Mouse (Mus musculus) left cerebral cortex, adult 2 months (tissue): ENCODE measurements around the gene Slc5a11. TPM values are rescaled to one million over a fixed set of nuclear protein-coding genes. Genes with fewer than 3 reads are reported as not detected.
A peak's percentile ranks its signal among the peaks of the same experiment; 100 is the strongest.

Experiments
- DNase-seq, 2 experiments: peaks; one replicate each; pipeline ENCODE4 v3.0.0; 2021 to 2022; ENCODE audit warnings: low spot score in 2 of 2, mixed read lengths in 1 of 2; ENCODE audit errors: extremely low spot score in 1 of 2
- H3K27ac ChIP-seq: fragments of 200-600 bp; 2 replicates; pipeline ENCODE4 v1.8.1; 2022
- H3K4me3 ChIP-seq: fragments of 200-600 bp; 2 replicates; pipeline ENCODE4 v1.8.1; 2022
- CTCF ChIP-seq: fragments of 200-600 bp; IDR thresholded peaks from 2 replicates; pipeline ENCODE4 v1.8.1; 2022; ENCODE audit warnings: antibody characterized with exemption, mild to moderate bottlenecking, moderate library complexity
- intact Hi-C: fragments of 180-260 bp; cut with DNase I; formaldehyde crosslinking; loops from one replicate; pipeline ENCODE4 v1.15.1; 2025
- total RNA-seq, 2 experiments: library from RNA; stranded (reverse); gene quantifications; 2 replicates each; pipeline ENCODE4 v1.2.3; 2021

Gene Slc5a11
- total RNA-seq, 2 experiments from 2014 or later, result 0.29 to 1.1 TPM

DNA sequence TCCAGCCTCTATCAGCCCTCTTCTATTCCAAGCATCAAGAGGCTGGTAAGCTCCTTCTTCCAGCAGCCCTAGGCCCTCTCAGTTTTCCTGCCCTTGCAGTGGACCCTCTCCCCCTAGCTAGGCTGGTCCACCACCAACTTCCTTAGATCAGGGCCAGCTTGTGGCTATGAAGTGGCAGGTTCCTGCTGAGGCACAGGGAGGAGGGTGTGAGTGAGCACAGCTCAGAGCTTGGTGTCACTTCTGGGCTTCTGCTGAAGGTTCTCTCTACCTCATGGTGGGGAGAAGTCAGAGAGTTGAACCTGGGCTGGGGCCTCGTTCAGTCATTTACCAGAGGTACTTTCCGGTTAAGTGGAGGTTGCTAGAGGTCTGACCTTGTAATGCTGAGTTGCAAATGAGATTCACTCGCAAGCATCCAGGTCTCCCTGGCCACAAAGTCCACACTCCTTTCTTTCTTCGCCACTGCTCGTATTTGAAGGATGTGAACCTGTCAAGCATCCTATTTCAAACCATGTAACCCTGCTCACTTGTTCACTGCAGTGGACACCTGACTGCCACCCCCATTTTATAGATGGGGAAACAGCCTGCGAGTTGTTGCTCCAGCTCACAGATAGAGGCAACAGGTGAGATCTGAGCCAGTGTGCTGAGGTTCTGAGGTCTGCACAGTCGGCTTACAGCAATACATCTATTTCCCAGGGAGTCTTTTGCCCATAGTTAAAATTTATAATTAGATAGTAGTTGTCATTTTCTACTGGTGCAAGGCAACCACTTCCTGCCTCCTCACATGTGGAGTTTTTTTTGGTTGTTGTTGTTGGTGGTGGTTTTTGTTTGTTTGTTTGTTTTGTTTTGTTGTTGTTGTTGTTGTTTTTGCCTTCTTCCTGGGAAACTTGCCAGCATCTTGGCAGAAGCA lies 3.1 kb downstream of the Slc5a11 start:
- intact Hi-C loops, result no loop called here
- TF ChIP-seq CTCF, result no peak

DNA sequence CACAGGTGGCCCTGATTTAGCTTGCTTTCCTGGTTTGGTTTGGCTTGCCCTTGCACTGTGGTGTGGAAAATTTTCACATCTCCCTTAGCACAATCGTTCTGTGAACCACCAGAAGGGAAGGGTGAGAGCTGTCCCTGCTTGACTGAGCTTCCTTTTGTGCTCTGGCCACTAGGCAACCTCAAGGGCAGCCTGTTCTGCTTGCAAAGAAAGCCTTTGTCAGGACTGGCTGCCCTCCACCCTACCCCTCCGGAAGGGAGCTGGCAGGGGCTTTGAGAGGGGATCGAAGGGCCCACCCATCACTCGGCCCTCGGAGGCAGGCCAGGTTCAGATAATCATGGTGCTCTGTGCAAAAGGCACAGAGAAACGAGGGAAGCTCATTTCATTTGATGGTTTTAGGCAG lies 4.0 kb downstream of the Slc5a11 start:
- H3K4me3 ChIP-seq, result no peak overlapping the region
- H3K27ac ChIP-seq, result peak overlapping the region; percentile 66
- TF ChIP-seq CTCF, result no peak
- DNase-seq, result peak in 1 of 2 experiments; percentile 33
- intact Hi-C loops, result no loop called here

More for the DNA sequence above, 3.1 kb downstream of the Slc5a11 start:
- Histone ChIP-seq H3K4me3 (no peak overlapping the region), H3K27ac (peak overlapping the region; percentile 66)
- no peak for DNase-seq

DNA sequence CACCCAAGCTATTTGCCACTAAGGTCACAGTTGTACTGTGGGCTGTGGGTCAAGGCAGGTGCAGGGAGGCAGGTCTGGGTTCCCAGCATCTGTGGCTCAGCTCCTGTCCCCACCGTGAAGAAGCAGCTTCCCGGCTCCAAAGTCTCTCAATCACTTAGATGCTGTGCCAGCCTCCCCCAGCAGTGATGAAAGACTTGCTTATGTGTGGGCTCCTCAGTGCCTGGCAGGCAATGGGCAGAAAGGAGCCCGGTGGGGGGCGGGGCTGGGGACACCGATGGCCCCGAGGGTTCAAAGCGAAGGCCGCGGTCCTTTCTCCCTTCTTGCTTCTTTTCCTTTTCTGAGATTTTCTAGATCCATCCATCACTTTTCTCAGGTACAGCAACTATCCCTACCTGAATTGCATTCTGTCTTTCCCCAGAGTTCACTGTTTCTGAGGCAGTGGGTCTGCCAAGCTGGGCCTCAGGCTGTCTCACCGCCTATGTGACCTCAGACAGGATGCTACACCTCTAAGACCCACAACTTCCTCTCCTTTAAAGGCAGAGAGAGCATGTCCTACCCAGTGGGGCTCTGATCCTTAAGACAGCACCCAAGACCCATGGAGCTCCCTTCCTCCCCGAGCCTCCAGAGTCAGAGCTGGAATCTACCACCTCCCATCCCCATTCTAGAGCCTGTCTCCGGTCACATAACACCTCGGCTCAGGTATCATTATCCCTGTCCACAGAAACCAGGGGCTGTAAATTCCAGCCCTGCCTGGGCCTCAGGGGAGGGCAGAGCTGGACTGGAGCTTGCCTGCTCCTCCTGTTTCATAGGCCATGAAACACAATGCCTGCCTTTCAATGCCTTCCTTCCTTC lies 5.4 kb downstream of the Slc5a11 start:
- intact Hi-C loops, result no loop called here
- Histone ChIP-seq H3K4me3 (no peak overlapping the region), H3K27ac (peak overlapping the region; percentile 66)
- no peak for TF ChIP-seq CTCF
- peak; percentile 26 to 40 for DNase-seq

DNA sequence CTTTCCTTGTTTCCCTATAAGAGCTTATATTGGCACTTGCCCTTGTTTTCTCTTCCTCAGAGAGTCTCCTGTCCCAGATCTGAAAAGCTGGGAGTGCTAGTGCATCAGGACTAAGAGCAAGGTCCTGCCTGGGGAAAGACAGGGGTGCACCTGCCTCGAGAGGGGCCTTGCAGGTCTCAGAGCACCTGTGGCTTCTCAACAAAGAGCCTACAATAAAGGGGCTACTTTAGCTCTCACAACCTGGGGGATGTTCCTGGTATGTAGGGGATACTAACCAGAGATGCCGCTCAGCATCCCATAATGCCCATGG lies 6.0 kb downstream of the Slc5a11 start:
- intact Hi-C loops, result no loop called here
- TF ChIP-seq CTCF, result no peak
- Histone ChIP-seq H3K4me3 (no peak overlapping the region), H3K27ac (peak overlapping the region; percentile 66; the same call in 1 of the 2 replicates)
- no peak for DNase-seq

GRCm38 (mm10) chr7:123224076-123224475 lies 9.5 kb downstream of the Slc5a11 start:
- no peak for TF ChIP-seq CTCF
- no peak for DNase-seq
- intact Hi-C loops, result no loop called here
- Histone ChIP-seq H3K4me3 (no peak overlapping the region), H3K27ac (no peak overlapping the region)

- intact Hi-C loops, result no loop called here
These were observed 10.6 kb downstream of the Slc5a11 start for GRCm38 (mm10) chr7:123225159-123225558.

GRCm38 (mm10) chr7:123235449-123235848 lies 20.9 kb downstream of the Slc5a11 start:
- no peak overlapping the region for H3K27ac ChIP-seq
- TF ChIP-seq CTCF, result no peak
- no peak for DNase-seq
- H3K4me3 ChIP-seq, result no peak overlapping the region
- intact Hi-C loops, result no loop called here

More at GRCm38 (mm10) chr7:123225159-123225558, 10.6 kb downstream of the Slc5a11 start:
- TF ChIP-seq CTCF, result no peak
- no peak overlapping the region for H3K27ac ChIP-seq
- no peak overlapping the region for H3K4me3 ChIP-seq
- no peak for DNase-seq

DNA sequence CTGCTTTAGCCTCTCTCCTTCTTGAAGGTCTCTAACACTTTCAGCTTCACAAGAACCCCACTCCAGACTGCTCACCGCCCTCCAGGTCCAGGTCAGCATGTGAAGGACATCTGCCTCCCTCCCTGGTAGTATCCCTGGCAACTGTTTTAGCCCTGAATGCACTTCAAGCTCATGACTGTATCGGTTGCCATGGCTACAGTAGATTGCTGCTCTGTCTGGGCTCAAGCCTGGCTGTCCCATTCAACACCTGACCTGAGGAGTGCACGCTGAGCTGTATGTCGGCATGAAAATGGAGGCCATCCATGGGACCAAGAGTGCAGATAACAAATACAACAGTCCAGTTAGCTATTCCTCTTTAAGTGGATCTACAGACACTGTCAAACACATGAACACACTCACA lies 24.0 kb downstream of the Slc5a11 start:
- intact Hi-C loops, result no loop called here
- DNase-seq, result no peak
- no peak for TF ChIP-seq CTCF
- no peak overlapping the region for H3K27ac ChIP-seq
- H3K4me3 ChIP-seq, result no peak overlapping the region

GRCm38 (mm10) chr7:123240064-123240463 lies 25.5 kb downstream of the Slc5a11 start:
- no peak for TF ChIP-seq CTCF
- Histone ChIP-seq H3K27ac (no peak overlapping the region), H3K4me3 (no peak overlapping the region)
- intact Hi-C loops, result no loop called here
- DNase-seq, result no peak

DNA sequence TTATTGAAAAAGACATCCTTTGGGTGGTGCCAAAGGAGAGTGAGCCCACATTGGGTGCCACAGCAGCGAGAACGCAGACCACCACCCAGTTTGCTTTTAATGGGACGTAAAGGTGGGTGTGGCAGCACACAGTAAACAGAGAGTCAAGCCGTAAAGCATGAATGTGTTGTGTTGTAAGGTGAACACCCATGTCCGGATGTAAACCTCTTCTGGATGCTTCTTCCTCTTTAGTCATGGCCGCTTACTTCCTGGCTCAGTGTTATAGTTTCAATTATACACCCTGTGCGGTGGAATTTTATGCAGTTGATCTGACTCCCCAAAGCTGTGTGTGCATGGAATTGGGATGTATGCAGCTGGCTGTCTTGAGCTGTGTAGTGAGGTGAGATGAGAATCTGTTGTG lies 27.7 kb downstream of the Slc5a11 start:
- DNase-seq, result no peak
- TF ChIP-seq CTCF, result no peak
- intact Hi-C loops, result no loop called here
- Histone ChIP-seq H3K27ac (no peak overlapping the region), H3K4me3 (no peak overlapping the region)

DNA sequence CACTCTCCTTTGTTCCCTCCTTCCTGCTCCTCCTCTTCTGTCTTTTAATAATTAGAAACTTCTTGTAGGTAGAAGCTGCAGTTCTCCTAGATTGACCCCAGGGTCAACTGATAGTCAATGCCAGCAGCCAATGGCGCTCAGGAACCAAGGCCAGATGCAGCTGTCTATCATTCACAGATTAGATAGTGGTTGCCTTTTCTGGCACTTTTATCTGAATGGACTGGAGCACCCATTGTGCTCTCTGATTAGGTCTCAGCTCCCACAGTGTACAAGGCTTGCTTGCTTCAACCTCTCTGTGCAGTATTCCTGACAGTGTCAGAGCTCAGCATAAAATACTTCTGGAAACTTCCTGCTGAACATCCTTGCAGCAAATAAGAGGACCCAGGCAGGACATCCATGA lies 30.3 kb downstream of the Slc5a11 start:
- intact Hi-C loops, result no loop called here
- TF ChIP-seq CTCF, result no peak
- Histone ChIP-seq H3K4me3 (no peak overlapping the region), H3K27ac (no peak overlapping the region)
- no peak for DNase-seq

GRCm38 (mm10) chr7:123246504-123247084 lies 32.0 kb downstream of the Slc5a11 start:
- intact Hi-C loops, result no loop called here
- no peak for DNase-seq
- no peak for TF ChIP-seq CTCF
- H3K4me3 ChIP-seq, result no peak overlapping the region
- H3K27ac ChIP-seq, result no peak overlapping the region
